Mouse (Mus musculus) embryonic facial prominence, embryonic 12.5 days (tissue): ENCODE results near the gene Scamp1. TPM values are rescaled to one million over a fixed set of nuclear protein-coding genes. Genes with fewer than 3 reads are reported as not detected.
"Not testable (repeated sequence)": the region's sequence is repeated elsewhere in the genome, so short reads cannot be mapped to it uniquely, and the experiment has no call there.

Experiments used
- ATAC-seq: fragments of 200-750 bp; cut with Nextera tagmentation; 2 replicates; pipeline ENCODE4 v1.8.0; 2017; ENCODE audit not compliant: insufficient number of reproducible peaks, insufficient read depth, low FRiP score, low TSS enrichment
- H3K27ac ChIP-seq: fragments of 300-500 bp; sonication (generic); 2 replicates; pipeline ENCODE4 v1.5.1; 2016; ENCODE audit warnings: mild to moderate bottlenecking
- H3K27me3 ChIP-seq: fragments of 300-500 bp; sonication (generic); 2 replicates; pipeline ENCODE4 v1.6.1; 2016; ENCODE audit warnings: mild to moderate bottlenecking, moderate library complexity
- H3K36me3 ChIP-seq: fragments of 300-500 bp; sonication (generic); 2 replicates; pipeline ENCODE4 v1.6.1; 2016; ENCODE audit warnings: mild to moderate bottlenecking
- H3K4me1 ChIP-seq: fragments of 300-500 bp; sonication (generic); 2 replicates; pipeline ENCODE4 v1.6.1; 2016
- H3K4me2 ChIP-seq: fragments of 300-500 bp; sonication (generic); replicated peaks from 2 replicates; pipeline ENCODE4 v1.6.1; 2016; ENCODE audit warnings: mild to moderate bottlenecking, moderate library complexity
- H3K4me3 ChIP-seq: fragments of 300-500 bp; sonication (generic); 2 replicates; pipeline ENCODE4 v1.5.1; 2016; ENCODE audit warnings: mild to moderate bottlenecking
- H3K9ac ChIP-seq: fragments of 300-500 bp; sonication (generic); 2 replicates; pipeline ENCODE4 v1.6.1; 2016; ENCODE audit warnings: mild to moderate bottlenecking, moderate library complexity
- H3K9me3 ChIP-seq: fragments of 300-500 bp; sonication (generic); 2 replicates; pipeline ENCODE4 v1.6.1; 2016; ENCODE audit warnings: mild to moderate bottlenecking, moderate library complexity
- WGBS: fragments of 180-500 bp; shearing (Covaris S2); methylation state at CpG from one replicate; pipeline ENCODE4 v1.1.7; 2016; 5-methylcytosine and 5-hydroxymethylcytosine counted together
- polyA plus RNA-seq: library from polyadenylated mRNA; unstranded; fragments of >200 nt; fragmentation: Nextera tagmentation; extraction: Ambion mirVana; gene quantifications from 2 replicates; pipeline ENCODE4 v1.2.1, GENCODE M21; 2016

The Scamp1 gene
- polyA plus RNA-seq = 34.2 and 37.7 TPM in 2 replicates

DNA sequence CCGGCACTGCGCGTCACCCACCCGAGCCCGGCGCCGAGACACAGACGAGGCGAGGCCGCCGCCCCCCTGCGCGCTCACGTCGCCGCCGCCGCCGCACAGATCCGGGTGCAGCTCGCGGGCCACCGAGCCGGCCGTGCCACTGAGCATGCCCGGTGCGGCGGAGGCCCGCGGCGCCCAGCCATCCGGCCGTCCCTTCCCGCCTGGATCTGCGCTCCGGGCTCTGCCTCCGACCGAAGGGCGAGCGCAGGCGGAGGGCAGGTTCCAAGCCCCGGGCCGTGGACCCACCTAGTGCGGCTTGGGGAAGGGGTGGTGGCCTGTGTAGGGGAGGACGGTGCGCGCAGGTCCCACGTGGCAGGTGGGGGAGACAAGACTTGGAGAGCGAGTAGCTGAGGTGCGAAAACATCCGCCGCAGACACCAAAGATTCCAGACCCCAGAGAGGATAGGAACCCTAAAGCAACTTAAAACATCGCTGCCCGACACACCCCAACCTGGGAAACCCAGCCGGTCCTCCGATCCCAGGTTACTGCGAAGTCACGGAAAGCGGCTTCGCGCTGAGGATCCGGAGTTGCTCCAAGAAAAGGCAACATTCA is at the start of gene Scamp1:
Gene Scamp1, minus strand, starts transcription at position 577 of the 591 bp plus-strand sequence.
- Histone ChIP-seq H3K36me3 (no peaks in the 10 kb centered on the region), H3K4me3 (peak within 1 kb of the TSS; percentile 94), H3K9me3 (no peaks in the 10 kb centered on the region), H3K9ac (peak within 1 kb of the TSS; percentile 84), H3K27ac (peak within 1 kb of the TSS; percentile 82; the same call in 1 of the 2 replicates), H3K4me2 (peak within 1 kb of the TSS; percentile 72), H3K27me3 (no peaks in the 10 kb centered on the region), H3K4me1 (peaks cover 15% of the 10 kb centered on the region; the same call in 1 of the 2 replicates)
- ATAC-seq = peak; percentile 98
- under 1% methylated on average over 62 of the region's 62 CpGs for WGBS

- Histone ChIP-seq H3K27me3 (no peaks in the 10 kb centered on the region), H3K36me3 (no peaks in the 10 kb centered on the region), H3K4me3 (no peak overlapping the region), H3K27ac (no peak overlapping the region), H3K4me1 (no peaks in the 10 kb centered on the region), H3K9ac (no peak overlapping the region), H3K4me2 (no peak overlapping the region), H3K9me3 (no peaks in the 10 kb centered on the region)
- no peak for ATAC-seq
- 73% methylated on average over 3 of the region's 3 CpGs for WGBS
These were observed 44.8 kb upstream of the Scamp1 start for GRCm38 (mm10) chr13:94330392-94330979.

DNA sequence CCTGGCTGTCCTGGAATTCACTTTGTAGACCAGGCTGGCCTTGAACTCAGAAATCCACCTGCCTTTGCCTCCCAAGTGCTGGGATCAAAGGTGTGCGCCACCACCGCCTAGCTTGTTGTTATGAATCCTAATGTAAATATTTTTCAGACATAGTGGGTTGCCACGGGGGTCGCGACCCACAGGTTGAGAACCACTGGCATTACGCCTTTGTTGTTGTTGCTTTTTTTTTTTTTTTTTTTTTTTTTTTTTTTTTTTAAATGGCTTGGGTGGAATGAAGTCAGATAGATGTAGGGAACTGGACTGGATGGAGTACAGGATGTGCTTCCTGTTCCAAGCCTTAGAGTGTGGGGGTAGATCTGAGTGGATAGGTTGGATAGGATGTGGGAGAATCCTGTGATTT is 43.3 kb upstream of the Scamp1 start:
- H3K4me3 ChIP-seq, H3K9ac ChIP-seq, H3K27me3 ChIP-seq, H3K9me3 ChIP-seq, H3K4me2 ChIP-seq, H3K36me3 ChIP-seq, H3K27ac ChIP-seq, H3K4me1 ChIP-seq, ATAC-seq: not testable (repeated sequence)
- WGBS = 92% methylated on average over 6 of the region's 6 CpGs

- Histone ChIP-seq H3K9ac (no peak overlapping the region), H3K27me3 (no peaks in the 10 kb centered on the region), H3K4me3 (no peak overlapping the region), H3K36me3 (no peaks in the 10 kb centered on the region), H3K4me1 (no peaks in the 10 kb centered on the region), H3K27ac (no peak overlapping the region), H3K4me2 (no peak overlapping the region), H3K9me3 (peaks cover 3% of the 10 kb centered on the region; the same call in 1 of the 2 replicates)
- ATAC-seq = no peak
- WGBS = 60% methylated on average over 3 of the region's 3 CpGs
These were observed 42.4 kb upstream of the Scamp1 start for GRCm38 (mm10) chr13:94328063-94328462.

GRCm38 (mm10) chr13:94322475-94322874 is 36.8 kb upstream of the Scamp1 start:
- Histone ChIP-seq H3K9ac (no peak overlapping the region), H3K27me3 (no peaks in the 10 kb centered on the region), H3K9me3 (peaks cover 3% of the 10 kb centered on the region; the same call in 1 of the 2 replicates), H3K4me3 (no peak overlapping the region), H3K36me3 (no peaks in the 10 kb centered on the region), H3K4me1 (no peaks in the 10 kb centered on the region), H3K4me2 (no peak overlapping the region), H3K27ac (no peak overlapping the region)
- 85% methylated on average over 4 of the region's 4 CpGs for WGBS
- no peak for ATAC-seq

DNA sequence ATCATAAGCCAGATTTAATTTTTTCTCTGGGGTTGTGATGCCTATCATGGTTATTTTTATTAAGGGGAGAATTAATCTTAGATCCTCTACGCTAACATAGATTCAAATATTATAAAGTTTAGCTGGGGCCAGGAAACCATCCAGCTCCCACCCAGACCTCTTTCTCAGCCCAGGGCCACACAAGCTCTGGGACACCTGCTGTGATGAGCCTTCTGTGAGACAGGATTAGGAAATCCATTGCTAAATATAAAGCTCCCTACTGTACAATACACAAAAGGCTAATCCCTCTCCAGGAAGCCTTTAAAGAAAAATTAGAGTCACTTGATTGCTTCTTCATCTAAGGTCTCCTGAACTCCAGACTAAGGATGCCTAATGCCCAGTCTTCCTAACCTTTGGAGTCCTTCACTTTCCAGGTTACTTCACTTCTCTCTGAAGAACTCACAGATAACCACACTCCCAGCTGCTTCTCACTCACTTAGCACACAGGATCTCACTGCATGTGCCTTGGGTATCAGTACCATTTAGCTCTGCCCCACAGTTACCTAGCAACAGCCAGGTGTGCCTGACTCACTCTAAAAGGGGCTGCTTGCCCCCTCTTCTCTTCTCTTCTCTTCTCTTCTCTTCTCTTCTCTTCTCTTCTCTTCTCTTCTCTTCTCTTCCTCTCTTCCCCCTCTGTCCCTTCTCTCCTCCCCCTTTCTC is 35.6 kb upstream of the Scamp1 start:
- ATAC-seq = no peak
- no peaks in the 10 kb centered on the region for H3K36me3 ChIP-seq
- WGBS = 76% methylated on average over 1 of the region's 1 CpGs
- no peak overlapping the region for H3K4me2 ChIP-seq
- no peak overlapping the region for H3K9ac ChIP-seq
- H3K27me3 ChIP-seq = no peaks in the 10 kb centered on the region
- no peak overlapping the region for H3K27ac ChIP-seq
- no peaks in the 10 kb centered on the region for H3K4me1 ChIP-seq
- peaks cover 3% of the 10 kb centered on the region; the same call in 1 of the 2 replicates for H3K9me3 ChIP-seq
- no peak overlapping the region for H3K4me3 ChIP-seq

- no peak overlapping the region for H3K9ac ChIP-seq
- WGBS = 76% methylated on average over 10 of the region's 10 CpGs
- no peak overlapping the region for H3K27ac ChIP-seq
- no peaks in the 10 kb centered on the region for H3K4me1 ChIP-seq
- H3K36me3 ChIP-seq = no peaks in the 10 kb centered on the region
- H3K4me2 ChIP-seq = no peak overlapping the region
- ATAC-seq = no peak
- H3K4me3 ChIP-seq = no peak overlapping the region
- no peaks in the 10 kb centered on the region for H3K9me3 ChIP-seq
- no peaks in the 10 kb centered on the region for H3K27me3 ChIP-seq
These were observed 31.4 kb upstream of the Scamp1 start for GRCm38 (mm10) chr13:94316975-94317511.

GRCm38 (mm10) chr13:94312812-94313211 is 27.2 kb upstream of the Scamp1 start:
- not testable (repeated sequence) for ATAC-seq, H3K9ac ChIP-seq
- WGBS = 91% methylated on average over 8 of the region's 8 CpGs

DNA sequence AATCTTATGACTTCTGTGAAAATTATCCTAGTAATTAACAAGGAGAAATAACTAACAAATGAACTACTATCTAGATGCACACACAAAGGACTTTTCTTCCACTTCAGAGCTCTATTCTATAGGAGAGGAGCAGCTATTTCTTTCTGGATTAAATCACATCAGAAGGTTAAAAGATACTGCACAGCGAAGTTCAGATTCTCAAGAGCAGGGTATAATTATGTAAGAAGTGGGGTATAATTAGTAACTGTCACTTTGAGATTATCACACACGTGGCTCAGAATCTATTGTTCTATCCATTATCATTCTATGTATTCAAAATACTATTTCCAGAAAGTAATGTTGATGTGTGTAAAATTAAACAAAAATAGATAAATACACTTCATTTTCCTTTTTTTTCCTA is 22.6 kb upstream of the Scamp1 start:
- H3K36me3 ChIP-seq = no peaks in the 10 kb centered on the region
- peaks cover 7% of the 10 kb centered on the region for H3K4me1 ChIP-seq
- no peak overlapping the region for H3K9ac ChIP-seq
- no peaks in the 10 kb centered on the region for H3K9me3 ChIP-seq
- H3K4me3 ChIP-seq = no peak overlapping the region
- WGBS = 64% methylated on average over 2 of the region's 2 CpGs
- H3K27me3 ChIP-seq = no peaks in the 10 kb centered on the region
- no peak for ATAC-seq
- H3K27ac ChIP-seq = no peak overlapping the region
- no peak overlapping the region for H3K4me2 ChIP-seq

More at GRCm38 (mm10) chr13:94312812-94313211, 27.2 kb upstream of the Scamp1 start:
- not testable (repeated sequence) for H3K9me3 ChIP-seq, H3K4me1 ChIP-seq, H3K27ac ChIP-seq, H3K27me3 ChIP-seq, H3K4me3 ChIP-seq, H3K36me3 ChIP-seq, H3K4me2 ChIP-seq

DNA sequence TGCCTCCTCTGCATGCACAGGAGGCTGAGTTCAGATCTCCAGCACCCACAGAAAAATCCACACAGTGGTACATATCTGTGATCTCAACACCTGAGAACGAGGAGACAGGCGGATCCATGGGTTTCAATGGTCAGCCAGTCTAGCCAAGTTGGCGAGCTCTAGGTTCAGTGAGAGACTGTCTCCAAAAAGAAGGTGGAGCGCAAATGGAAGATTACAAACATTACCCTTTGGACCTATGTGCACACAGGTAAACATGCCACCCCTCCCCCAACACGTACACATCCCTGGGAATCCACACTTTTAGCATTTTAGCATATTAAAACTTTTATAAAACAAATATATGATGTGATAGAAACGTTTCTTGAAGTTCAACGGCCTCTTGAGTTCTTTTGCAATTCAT is 21.9 kb upstream of the Scamp1 start:
- no peak overlapping the region for H3K9ac ChIP-seq
- H3K27me3 ChIP-seq = no peaks in the 10 kb centered on the region
- H3K36me3 ChIP-seq = no peaks in the 10 kb centered on the region
- ATAC-seq = no peak
- H3K9me3 ChIP-seq = no peaks in the 10 kb centered on the region
- peaks cover 7% of the 10 kb centered on the region for H3K4me1 ChIP-seq
- peak overlapping the region; percentile 43; the same call in 1 of the 2 replicates for H3K4me2 ChIP-seq
- WGBS = 93% methylated on average over 7 of the region's 7 CpGs
- H3K27ac ChIP-seq = no peak overlapping the region
- H3K4me3 ChIP-seq = no peak overlapping the region

- Histone ChIP-seq H3K9me3 (no peaks in the 10 kb centered on the region), H3K9ac (no peak overlapping the region), H3K4me2 (peak overlapping the region; percentile 43), H3K36me3 (no peaks in the 10 kb centered on the region), H3K4me3 (peak overlapping the region; percentile 6; the same call in 1 of the 2 replicates), H3K4me1 (peaks cover 7% of the 10 kb centered on the region), H3K27ac (no peak overlapping the region), H3K27me3 (no peaks in the 10 kb centered on the region)
- 23% methylated on average over 5 of the region's 5 CpGs for WGBS
- ATAC-seq = no peak
These were observed 21.3 kb upstream of the Scamp1 start for GRCm38 (mm10) chr13:94306968-94307289.
